Mouse (Mus musculus) kidney, embryonic 16.5 days (tissue): ENCODE results near the gene Tmem233. TPM values are rescaled to one million over a fixed set of nuclear protein-coding genes. Genes with fewer than 3 reads are reported as not detected.

ENCODE experiments used
- ATAC-seq: fragments of 200-750 bp; cut with Nextera tagmentation; 2 replicates; pipeline ENCODE4 v1.8.0; 2017; ENCODE audit warnings: moderate TSS enrichment; ENCODE audit not compliant: low FRiP score, low TSS enrichment
- H3K27ac ChIP-seq: fragments of 300-500 bp; sonication (generic); 2 replicates; pipeline ENCODE4 v1.5.1; 2014; ENCODE audit warnings: low read length
- H3K27me3 ChIP-seq: fragments of 300-500 bp; sonication (generic); 2 replicates; pipeline ENCODE4 v1.6.1; 2014; ENCODE audit warnings: low read length, control low read depth, mixed read lengths; ENCODE audit not compliant: insufficient read depth
- H3K36me3 ChIP-seq: fragments of 300-500 bp; sonication (generic); 2 replicates; pipeline ENCODE4 v1.6.1; 2014; ENCODE audit warnings: low read length, control low read depth, mixed read lengths; ENCODE audit not compliant: insufficient read depth
- H3K4me1 ChIP-seq: fragments of 300-500 bp; sonication (generic); 2 replicates; pipeline ENCODE4 v1.6.1; 2014; ENCODE audit warnings: low read length, control low read depth, mixed read lengths; ENCODE audit not compliant: insufficient read depth
- H3K4me2 ChIP-seq: fragments of 300-500 bp; sonication (generic); replicated peaks from 2 replicates; pipeline ENCODE4 v1.6.1; 2014; ENCODE audit warnings: low read depth, low read length
- H3K4me3 ChIP-seq: fragments of 300-500 bp; sonication (generic); 2 replicates; pipeline ENCODE4 v1.5.1; 2014; ENCODE audit warnings: mild to moderate bottlenecking, low read length
- H3K9ac ChIP-seq: fragments of 300-500 bp; sonication (generic); replicated peaks from 2 replicates; pipeline ENCODE4 v1.6.1; 2014; ENCODE audit warnings: low read length
- H3K9me3 ChIP-seq: fragments of 300-500 bp; sonication (generic); 2 replicates; pipeline ENCODE4 v1.6.1; 2016; ENCODE audit warnings: low read length, control low read depth
- WGBS: fragments of 180-500 bp; shearing (Covaris S2); extraction: QIAGEN DNeasy Blood & Tissue Kit; methylation state at CpG from one replicate; pipeline ENCODE4 v1.1.7; 2014; 5-methylcytosine and 5-hydroxymethylcytosine counted together
- polyA plus RNA-seq: library from polyadenylated mRNA; unstranded; fragments of >200 nt; fragmentation: Nextera tagmentation; extraction: Ambion mirVana; gene quantifications from 2 replicates; pipeline ENCODE4 v1.2.1, GENCODE M21; 2015

The Tmem233 gene
- polyA plus RNA-seq, 1 experiment from 2014 or later, result not detected

DNA sequence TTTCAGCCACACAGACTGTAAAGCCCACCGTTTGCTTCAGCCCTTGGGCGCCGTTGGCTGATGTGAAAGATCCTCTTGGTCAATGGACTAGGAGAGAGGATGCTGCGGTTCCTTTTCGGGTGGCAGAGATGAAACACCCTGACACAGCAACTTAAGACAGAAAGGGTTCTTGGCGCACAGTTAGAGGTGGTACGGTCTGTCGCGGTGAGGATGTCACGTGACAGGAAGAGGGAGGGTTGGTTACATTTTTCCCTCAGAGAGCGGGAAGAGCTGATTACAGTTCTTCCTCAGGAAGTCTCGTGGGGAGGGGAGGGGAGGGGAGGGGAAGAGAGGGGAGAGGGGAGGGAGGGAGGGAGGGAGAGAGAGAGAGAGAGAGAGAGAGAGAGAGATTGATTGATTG is 45.3 kb downstream of the Tmem233 start:
- H3K4me3 ChIP-seq, result no peak overlapping the region
- no peaks in the 10 kb centered on the region for H3K36me3 ChIP-seq
- no peak overlapping the region for H3K9ac ChIP-seq
- H3K4me2 ChIP-seq, result no peak overlapping the region
- no peaks in the 10 kb centered on the region for H3K27me3 ChIP-seq
- H3K4me1 ChIP-seq, result no peaks in the 10 kb centered on the region
- H3K27ac ChIP-seq, result no peak overlapping the region
- WGBS, result 65% methylated on average over 11 of the region's 12 CpGs
- no peak for ATAC-seq
- no peaks in the 10 kb centered on the region for H3K9me3 ChIP-seq

DNA sequence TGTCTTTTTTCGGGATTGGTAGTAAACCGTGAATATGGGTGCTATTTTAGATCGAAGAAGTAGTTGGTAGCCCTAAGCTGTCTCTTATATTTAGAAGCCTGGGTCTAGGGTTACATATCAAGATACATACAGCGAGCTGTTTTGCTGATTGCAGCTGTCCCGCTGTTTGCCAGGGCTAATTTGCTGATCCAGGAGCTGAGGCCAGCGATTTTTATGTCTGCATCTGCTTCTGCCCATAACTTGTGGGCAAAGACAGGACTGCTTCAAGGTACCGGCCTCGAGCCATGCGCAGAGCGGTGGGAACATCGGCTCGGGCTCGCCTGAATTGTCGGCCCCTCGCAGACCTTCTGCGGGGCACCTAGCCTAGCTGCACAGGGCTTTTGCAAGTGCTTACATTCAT is 46.6 kb downstream of the Tmem233 start:
- 61% methylated on average over 16 of the region's 16 CpGs for WGBS
- Histone ChIP-seq H3K4me2 (no peak overlapping the region), H3K27ac (no peak overlapping the region), H3K9ac (no peak overlapping the region), H3K36me3 (no peaks in the 10 kb centered on the region), H3K4me3 (no peak overlapping the region), H3K27me3 (no peaks in the 10 kb centered on the region), H3K9me3 (no peaks in the 10 kb centered on the region), H3K4me1 (no peaks in the 10 kb centered on the region)
- ATAC-seq, result no peak

DNA sequence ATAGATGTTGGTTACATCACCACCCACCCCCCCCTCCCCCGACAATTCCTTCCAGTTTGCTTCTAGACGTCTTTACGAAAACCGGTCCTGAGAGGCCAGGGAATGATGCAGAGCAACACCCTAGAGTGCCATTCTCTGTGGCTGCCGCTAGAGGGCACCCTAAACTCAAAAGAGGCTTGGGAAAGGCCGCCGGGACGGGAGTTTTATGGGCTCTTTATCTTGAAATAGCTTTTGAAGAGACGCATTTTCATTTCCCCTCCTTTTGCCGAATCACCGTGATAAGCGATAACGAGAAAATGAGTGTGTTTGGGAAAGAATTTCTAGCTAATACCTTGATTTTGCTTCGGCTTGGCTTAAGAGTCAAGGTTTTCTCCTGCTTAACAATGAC is 51.9 kb downstream of the Tmem233 start:
- H3K4me3 ChIP-seq, result no peak overlapping the region
- no peaks in the 10 kb centered on the region for H3K36me3 ChIP-seq
- H3K4me2 ChIP-seq, result peak overlapping the region; percentile 35
- 2% methylated on average over 14 of the region's 14 CpGs for whole genome bisulfite sequencing
- H3K9me3 ChIP-seq, result no peaks in the 10 kb centered on the region
- ATAC-seq, result no peak
- no peaks in the 10 kb centered on the region for H3K27me3 ChIP-seq
- no peak overlapping the region for H3K9ac ChIP-seq
- H3K4me1 ChIP-seq, result 0 out of 2 replicates have a peak, but pooled peaks cover 5% of the 10 kb centered on the region
- no peak overlapping the region for H3K27ac ChIP-seq

DNA sequence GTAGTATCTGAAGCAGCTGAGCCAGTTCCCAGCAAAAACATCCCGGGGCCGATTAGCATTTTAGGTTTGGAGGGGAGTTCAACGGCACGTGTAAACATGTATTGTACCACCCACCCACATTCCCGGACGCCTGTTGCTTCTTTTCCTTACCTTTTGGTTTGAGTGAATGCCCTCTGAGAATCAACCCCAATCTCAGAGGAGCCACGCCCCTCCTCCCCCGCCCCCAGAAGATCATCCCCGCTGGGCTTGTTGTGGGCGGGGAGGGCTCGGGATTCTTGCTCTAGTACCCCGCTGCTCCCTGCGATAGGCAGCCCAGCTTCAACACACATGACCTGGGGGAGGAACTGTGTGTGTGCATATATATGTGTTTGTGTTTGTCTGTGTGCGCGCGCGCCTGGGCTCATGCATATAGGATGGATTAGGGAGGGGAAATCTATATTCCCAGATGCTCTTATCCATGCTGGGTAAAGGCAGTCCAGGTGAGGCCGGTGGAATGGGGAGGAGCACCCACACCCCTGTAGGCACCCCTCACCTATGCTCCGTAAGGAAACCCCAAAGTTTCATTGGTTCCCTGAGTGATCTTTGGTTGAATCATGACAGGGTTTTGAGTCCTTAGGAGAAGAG is 52.4 kb downstream of the Tmem233 start:
- Histone ChIP-seq H3K27me3 (no peaks in the 10 kb centered on the region), H3K9me3 (no peaks in the 10 kb centered on the region), H3K27ac (no peak overlapping the region), H3K9ac (no peak overlapping the region), H3K4me1 (0 out of 2 replicates have a peak, but pooled peaks cover 5% of the 10 kb centered on the region), H3K4me2 (peak overlapping the region; percentile 35), H3K4me3 (peak overlapping the region; percentile 7; the same call in 1 of the 2 replicates), H3K36me3 (no peaks in the 10 kb centered on the region)
- WGBS, result 6% methylated on average over 19 of the region's 19 CpGs
- ATAC-seq, result 0 out of 2 replicates have a peak, but pooled peaks have one; percentile 28

DNA sequence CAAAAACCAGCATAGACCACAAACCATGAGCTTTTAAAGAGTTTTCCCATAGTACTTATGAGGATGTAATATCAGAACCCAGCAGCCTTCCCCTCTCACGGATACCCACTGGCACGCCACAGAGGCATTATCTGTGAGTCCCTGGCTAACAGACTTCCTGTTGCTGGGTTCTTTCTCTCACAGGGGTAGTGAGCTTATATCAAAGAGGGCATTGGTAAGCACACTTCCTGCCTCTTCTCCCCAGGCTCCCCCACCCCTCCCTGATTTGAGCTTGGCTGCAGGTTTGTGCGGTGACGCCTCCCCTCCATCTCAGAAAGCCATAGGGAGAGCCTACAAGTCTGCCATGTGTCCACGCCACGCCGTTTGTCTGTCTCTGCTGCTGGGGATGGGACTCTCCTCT is 54.0 kb downstream of the Tmem233 start:
- no peaks in the 10 kb centered on the region for H3K36me3 ChIP-seq
- H3K9me3 ChIP-seq, result no peaks in the 10 kb centered on the region
- 62% methylated on average over 7 of the region's 7 CpGs for WGBS
- no peak overlapping the region for H3K4me3 ChIP-seq
- H3K4me2 ChIP-seq, result no peak overlapping the region
- no peak overlapping the region for H3K9ac ChIP-seq
- H3K27ac ChIP-seq, result no peak overlapping the region
- ATAC-seq, result no peak
- H3K27me3 ChIP-seq, result no peaks in the 10 kb centered on the region
- 0 out of 2 replicates have a peak, but pooled peaks cover 5% of the 10 kb centered on the region for H3K4me1 ChIP-seq

DNA sequence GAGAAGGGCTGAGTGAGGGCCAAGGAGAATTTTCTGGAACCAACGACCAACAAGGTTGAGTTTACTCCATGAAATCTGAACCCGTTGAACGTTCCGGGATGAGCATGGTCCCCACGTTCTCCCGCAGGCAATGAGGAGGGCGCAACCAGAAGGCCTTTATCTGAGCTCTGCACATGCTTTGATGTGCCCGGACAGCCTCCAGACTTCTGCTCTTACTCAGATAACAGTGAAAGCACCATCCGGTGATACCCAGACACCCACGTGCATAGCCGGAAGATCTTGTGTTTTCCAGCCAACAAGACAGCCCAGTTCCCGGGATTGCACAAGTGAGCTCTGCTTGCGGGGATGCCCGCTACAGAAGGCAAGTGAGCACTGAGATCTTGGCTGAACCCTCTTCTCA is 56.5 kb downstream of the Tmem233 start:
- Histone ChIP-seq H3K4me2 (no peak overlapping the region), H3K4me3 (no peak overlapping the region), H3K9ac (no peak overlapping the region), H3K9me3 (no peaks in the 10 kb centered on the region), H3K27me3 (no peaks in the 10 kb centered on the region), H3K27ac (no peak overlapping the region), H3K4me1 (peaks cover 20% of the 10 kb centered on the region), H3K36me3 (peaks cover 2% of the 10 kb centered on the region; the same call in 1 of the 2 replicates)
- no peak for ATAC-seq
- 89% methylated on average over 14 of the region's 14 CpGs for WGBS

DNA sequence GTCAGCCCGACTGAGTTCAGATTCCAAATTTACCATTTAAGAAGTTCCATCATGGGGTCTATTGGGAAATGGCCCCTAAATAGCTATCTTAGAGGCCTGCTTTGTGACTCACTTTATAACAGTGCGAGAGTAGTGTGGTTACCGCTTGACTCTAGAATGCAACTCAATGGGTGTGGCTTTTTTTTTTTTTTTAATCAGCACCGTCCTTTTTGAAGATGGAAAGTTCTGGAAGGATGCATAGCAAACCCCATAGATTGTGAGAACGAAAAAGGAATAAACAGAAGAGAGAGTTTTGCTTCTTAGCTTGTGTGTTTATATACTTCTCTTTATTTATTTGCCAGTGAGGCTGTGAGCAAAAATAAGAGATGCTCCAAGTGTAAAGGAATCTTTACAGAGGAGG is 56.9 kb downstream of the Tmem233 start:
- Histone ChIP-seq H3K27ac (no peak overlapping the region), H3K4me2 (no peak overlapping the region), H3K36me3 (peaks cover 7% of the 10 kb centered on the region), H3K9ac (no peak overlapping the region), H3K27me3 (no peaks in the 10 kb centered on the region), H3K9me3 (no peaks in the 10 kb centered on the region), H3K4me1 (peaks cover 20% of the 10 kb centered on the region), H3K4me3 (no peak overlapping the region)
- ATAC-seq, result no peak
- 95% methylated on average over 5 of the region's 5 CpGs for WGBS

DNA sequence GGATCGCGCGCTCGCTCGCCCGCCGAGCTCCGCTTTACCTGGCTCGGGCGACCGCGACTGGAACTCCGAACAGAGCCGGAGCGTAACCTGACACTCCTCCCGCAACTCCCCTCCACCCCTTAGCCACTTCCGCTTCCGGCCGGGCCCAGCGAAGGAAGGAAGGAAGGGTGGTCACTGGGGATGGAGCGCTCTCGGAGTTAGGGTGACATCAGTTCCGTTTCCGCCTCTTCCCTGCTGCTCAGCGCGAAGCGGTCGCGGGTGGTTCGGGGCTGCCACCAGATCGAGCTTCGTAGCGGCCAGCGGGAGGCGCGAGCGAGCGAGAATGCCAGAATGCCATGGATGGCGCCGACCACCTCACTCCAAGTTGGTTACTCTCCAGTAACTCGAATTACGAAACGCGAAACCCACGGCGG is 58.7 kb downstream of the Tmem233 start, which contains the start of gene Prkab1:
Prkab1 (minus strand) TSS at position 182 of the 413 bp plus-strand sequence.
- ATAC-seq, result peak; percentile 98
- Histone ChIP-seq H3K36me3 (peaks cover 25% of the 10 kb centered on the region), H3K27me3 (no peaks in the 10 kb centered on the region), H3K4me2 (peak within 1 kb of the TSS; percentile 79), H3K4me3 (peak within 1 kb of the TSS; percentile 84), H3K27ac (peak within 1 kb of the TSS; percentile 89), H3K9ac (peak within 1 kb of the TSS; percentile 84), H3K4me1 (peaks cover 26% of the 10 kb centered on the region), H3K9me3 (no peaks in the 10 kb centered on the region)
- WGBS, result under 1% methylated on average over 46 of the region's 46 CpGs

DNA sequence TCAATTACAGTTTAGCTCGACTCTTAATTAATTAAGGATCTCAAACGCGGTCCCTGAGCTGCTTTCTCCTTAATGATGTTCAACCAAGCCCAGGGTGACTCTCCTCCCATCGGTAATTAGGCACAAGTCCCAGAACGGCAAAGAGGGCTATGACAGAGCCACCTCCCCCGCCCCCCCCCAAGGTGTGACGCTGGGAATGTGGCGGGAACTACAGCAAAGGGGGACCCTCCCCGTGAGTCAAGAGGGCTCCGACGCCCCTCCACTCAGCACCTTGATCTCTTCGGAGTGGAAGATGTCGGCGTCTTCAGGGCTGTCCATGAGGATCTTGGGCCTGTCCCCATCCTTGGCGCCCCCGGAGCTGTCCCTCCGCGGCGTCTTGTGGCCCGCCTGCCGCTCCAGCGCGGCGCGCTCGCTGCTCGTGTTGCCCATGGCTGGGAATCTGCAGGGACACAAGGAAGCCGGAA is 59.2 kb downstream of the Tmem233 start:
- peak; percentile 64 for ATAC-seq
- Histone ChIP-seq H3K36me3 (peaks cover 30% of the 10 kb centered on the region), H3K27me3 (no peaks in the 10 kb centered on the region), H3K4me1 (peaks cover 30% of the 10 kb centered on the region), H3K27ac (peak overlapping the region; percentile 89), H3K9ac (peak overlapping the region; percentile 84), H3K4me2 (peak overlapping the region; percentile 79), H3K9me3 (no peaks in the 10 kb centered on the region), H3K4me3 (peak overlapping the region; percentile 84)
- WGBS, result 0% methylated on average over 27 of the region's 28 CpGs

DNA sequence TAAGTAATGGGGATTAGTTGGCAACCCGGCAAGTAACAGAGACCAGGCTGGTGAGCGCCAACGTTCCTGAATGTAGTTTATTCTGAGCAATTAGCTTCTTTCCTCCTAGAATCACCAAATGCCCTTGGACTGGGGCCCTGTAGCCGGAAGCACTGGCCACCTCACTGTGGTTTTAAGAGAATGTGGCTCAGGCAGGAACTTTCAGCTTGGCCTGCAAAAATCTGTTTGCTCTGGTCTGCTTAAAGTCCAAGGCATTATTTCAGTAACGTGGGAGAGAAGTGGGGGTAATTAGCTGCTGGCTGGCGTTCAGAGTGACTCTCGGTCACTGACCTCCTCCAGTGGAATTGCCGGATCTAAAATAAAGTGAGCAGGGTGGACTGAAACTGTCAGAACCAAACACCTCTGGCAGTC is 59.8 kb downstream of the Tmem233 start:
- no peak for ATAC-seq
- H3K4me1 ChIP-seq, result peaks cover 36% of the 10 kb centered on the region
- peak overlapping the region; percentile 89 for H3K27ac ChIP-seq

More for the DNA sequence above, 59.8 kb downstream of the Tmem233 start:
- peak overlapping the region; percentile 84 for H3K4me3 ChIP-seq
- H3K27me3 ChIP-seq, result no peaks in the 10 kb centered on the region
- WGBS, result 18% methylated on average over 8 of the region's 8 CpGs
- no peaks in the 10 kb centered on the region for H3K9me3 ChIP-seq
- H3K4me2 ChIP-seq, result peak overlapping the region; percentile 79
- H3K36me3 ChIP-seq, result peaks cover 36% of the 10 kb centered on the region
- peak overlapping the region; percentile 84 for H3K9ac ChIP-seq
